Mouse (Mus musculus) activated CD4-positive, CD25-positive, alpha-beta regulatory T cell, adult 4 months (primary cell): ENCODE measurements around the gene Smchd1. TPM values are rescaled to one million over a fixed set of nuclear protein-coding genes. Genes with fewer than 3 reads are reported as not detected.

Experiments
- ATAC-seq: one replicate; pipeline ENCODE4 v1.8.0; 2017
- polyA plus RNA-seq, 2 experiments: library from polyadenylated mRNA; unstranded; fragments of 100-300 nt; shearing (Covaris generic); gene quantifications; one replicate each; pipeline ENCODE4 v1.2.1; 2017

The Smchd1 gene
- polyA plus RNA-seq: 10 to 100 TPM; 77.1 to 98.8 TPM

DNA sequence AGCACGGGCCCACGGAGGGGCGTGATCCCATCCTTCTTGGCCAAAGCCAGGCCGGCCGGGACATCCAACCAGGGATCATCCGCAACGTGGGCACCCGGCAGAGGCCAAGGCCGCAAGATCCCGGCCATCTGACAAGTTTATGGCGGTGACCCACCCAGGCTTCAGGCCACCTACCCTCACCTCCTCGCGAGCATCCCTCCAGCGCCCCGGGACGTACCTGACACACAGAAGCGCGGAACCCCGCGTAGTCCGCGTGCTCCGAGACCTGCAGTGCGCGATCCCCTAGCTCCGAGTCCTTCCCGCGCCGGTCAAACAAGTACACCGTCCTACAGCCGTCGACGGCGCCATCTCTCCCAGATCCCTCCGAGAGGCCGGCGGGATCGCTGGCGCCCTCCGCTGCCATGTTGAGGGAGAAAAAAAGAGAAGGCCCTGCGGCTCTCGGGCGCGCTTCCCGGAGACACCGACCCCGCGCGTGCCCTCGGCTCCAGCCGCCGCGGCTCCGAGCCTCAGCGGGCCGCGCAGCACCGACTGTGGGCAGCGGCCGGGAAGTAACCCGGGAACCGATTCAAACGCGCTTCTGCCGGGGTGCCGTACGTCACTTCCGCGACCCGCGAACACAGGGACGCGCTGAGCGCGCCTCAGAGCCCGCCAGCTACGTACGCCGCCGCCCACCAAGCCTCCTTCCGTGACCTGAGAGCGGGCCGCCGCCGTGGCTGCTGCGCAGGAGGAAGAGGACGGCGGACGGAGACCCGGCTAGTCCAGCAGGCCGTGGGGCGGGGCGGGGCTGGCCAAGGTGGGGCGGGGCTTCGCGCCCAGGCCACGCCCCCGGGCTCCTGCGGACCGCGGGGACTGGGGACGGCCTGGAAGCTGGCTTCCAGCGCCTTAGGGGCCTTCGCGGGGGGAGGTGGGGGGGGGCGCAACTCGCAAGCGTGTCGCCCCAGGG, at the start of gene Smchd1:
TSS of gene Smchd1 (minus strand) at position 582 of the 943 bp plus-strand sequence.
- peak; percentile 77 for ATAC-seq

DNA sequence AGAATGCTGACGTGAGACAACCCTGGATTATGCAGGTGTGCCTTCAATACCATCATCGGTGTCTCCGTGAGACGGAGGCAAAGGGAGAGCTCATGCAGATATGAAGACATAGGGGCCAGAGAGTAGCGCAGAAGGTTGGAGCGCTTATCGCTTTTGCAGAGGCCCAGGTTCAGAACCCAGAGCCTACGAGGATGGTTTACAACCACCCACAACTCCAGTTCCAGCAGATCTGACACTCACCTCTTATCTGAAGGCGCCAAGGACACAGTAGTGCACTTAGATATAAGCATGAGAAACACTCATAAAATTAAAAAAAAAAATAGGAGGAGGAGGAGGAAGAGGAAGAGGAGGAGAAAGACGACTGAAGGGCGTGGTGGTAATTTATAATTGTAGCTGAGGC, 35.2 kb upstream of the Smchd1 start:
- no peak for ATAC-seq

DNA sequence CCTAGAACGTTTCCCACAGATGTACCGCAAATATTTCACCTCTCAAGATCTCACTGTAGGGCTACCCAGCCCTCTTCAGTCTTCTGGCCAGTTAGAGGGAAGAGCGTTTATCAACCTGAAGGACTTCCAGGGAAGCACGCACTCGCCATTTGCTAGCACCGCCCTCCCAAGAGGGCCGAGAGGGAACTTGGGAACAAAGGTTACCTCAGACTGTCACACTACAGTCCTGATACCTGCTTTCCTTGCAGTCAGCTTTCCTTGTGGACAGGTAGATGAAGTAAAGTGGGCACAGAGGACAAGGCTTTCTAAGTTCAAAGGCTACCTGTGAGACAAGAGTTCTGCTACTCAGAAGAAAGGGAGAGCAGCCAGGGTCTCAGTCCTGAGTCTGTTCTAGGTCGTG, 31.7 kb upstream of the Smchd1 start:
- ATAC-seq: no peak

DNA sequence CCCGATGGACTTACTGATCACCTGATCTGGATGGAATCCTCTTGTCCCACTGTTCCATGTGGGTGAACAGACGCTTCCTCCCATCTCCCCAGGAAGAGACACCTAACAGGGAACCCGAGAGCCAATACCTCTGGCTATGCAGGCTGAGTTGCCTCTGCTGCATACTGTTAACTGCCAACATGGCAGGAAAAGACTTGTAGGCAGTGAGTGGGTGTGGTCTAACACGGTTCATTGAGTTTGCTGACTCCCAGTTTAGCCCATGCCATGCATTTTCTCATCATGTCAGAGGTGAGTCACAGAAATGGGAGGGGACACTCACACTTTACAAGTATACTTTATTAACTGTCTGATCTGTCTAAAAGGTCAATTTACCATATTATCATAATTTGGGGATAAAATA, 20.6 kb upstream of the Smchd1 start:
- no peak for ATAC-seq

DNA sequence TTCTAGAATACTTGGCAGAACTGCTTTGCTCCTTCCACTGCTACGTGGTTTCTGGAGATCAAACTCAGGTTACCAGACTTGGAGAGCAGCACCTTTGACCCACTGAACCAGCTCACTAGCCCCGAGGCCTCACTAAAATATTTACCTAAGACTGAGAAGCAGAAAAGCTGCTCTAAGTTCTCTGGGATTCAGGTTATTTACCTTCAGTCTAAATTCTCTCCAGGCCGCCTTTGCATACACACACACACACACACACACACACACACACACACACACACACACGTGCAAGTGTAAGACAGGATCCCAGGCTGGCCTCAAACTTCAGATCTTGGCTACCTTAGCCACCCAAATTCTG, 16.2 kb upstream of the Smchd1 start:
- no peak for ATAC-seq

DNA sequence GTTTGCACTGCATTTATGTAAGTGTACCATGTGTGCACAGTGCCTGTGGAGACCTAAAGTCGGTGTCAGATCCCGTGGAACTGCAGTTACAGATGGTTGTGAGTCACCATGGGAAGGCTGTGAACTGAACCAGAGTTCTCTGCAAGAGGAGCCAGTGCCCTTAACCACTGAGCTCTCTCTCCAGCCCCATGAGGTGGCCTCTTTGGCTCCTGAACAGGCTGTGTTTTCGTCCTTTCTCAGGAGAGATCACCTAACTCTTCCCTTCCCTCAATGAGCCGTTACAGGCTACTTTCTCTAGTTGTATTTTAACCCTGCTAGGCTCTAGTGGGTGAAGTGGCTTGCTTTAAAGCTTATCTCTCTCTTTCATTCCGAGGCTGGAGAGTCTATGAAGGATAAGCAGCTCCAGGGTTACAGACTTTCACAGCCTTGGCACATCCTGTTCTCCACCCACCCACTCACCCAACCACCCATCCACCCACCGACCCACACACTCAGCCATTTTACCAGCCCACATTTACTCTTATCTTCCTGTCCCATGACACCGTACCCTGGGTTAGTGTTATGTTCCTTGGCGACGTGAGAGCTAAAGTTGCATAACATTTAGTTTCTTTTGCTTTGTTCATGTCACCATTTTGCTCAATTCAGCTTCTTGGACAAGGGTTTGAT, 15.7 kb upstream of the Smchd1 start:
- ATAC-seq: peak; percentile 70

DNA sequence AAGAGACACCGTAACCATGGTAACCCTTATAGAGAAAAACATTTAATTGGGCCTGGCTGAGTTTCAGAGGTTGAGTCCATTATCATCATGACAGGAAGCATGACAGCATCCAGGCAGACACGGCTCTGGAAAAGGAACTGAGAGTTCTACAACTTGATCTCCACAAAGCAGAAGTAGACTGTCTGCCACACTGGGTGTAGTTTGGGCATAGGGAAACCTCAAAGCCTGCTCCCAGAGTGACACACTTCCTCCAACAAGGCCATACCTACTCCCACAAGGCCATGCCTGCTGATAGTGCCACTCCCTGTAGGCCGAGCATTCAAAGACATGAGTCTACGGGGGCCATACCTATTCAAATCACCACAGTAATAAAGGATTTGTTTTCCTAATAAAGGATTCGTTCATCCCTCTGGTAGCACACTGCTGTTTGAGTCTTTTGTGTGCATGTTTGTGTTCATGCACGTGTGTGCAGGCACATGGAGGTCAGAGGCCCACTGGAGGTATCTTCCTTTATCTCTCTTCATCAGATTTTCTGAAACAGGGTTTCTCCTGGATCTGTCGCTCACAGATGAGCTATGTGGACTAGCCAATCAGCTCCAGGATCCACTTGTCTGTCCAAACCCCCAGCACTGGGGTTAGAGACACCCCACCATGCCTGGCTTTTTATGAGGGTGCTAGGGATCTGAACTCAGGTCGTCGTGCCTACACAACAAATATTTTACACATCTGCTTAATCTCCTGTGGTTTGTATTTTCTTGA, 14.7 kb upstream of the Smchd1 start:
- ATAC-seq: no peak

DNA sequence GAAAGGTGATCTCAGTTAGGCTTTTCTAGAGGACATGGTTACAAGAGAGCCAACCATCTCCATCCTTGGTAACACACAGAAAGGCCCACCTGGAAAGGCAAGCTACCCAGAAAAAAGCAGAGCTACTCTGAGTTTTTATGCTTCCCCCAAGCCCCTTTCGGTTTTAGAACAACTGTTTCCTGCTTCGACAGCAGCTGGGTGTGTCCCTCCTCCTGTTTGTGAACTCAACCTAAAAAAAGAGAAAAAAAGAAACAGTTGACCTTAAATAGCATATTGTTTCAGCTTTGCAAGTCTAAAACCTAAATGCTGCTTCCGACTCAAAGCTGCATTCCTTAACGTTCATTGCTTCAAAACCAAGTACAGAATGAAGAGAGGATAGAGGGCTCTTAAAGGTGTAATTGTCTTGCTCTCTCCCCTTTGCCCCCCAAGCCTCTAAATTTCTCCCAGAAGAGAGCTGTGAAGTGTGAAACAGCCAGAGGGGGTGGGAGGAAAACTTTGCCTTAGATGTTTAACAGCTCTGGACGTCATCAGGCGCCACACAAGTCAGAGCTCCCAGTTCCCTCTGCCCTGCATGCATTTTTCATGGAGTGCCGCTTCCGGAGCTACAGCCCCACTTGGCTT, 11.2 kb upstream of the Smchd1 start:
- ATAC-seq: peak; percentile 62

DNA sequence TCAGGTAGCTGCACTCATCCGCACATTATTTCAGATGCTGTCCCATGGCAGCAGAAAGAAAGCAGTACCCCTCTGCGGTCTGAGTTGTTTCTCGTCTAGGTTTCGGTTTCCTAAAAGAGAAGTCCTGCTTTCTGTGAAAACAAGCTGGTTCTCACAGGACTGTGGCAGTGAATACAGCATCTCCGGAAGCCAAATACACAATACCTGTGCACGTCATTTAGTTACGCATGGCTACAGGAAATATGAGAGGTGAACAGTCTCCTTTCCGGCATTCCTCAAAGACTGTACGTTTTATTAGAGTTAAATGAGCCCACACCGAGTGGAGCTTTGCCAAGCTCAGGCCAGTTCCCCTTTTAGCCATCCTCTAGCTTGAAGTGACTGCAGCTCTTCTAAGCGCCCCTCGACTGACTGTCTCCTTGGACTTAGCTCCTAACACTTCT, 10.7 kb upstream of the Smchd1 start:
- peak; percentile 85 for ATAC-seq

DNA sequence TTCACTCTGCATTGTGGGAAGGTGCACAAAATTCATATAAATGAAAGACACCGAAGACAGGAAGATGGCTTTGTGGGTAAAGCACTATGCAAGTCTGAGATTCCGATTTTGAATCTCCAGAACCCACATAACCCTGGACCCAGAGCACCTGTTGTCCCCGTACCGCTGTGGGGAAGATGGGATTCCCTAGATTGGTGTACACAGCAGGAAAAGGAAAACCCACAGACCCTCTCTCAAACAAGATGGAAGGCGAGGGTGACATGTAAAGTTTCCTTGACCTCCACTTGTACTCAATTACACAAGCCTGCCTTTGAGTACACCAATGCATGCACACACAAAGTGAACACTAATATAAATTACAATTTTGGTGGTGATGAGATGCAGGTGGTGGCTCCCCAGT, 9.6 kb upstream of the Smchd1 start:
- ATAC-seq: no peak

DNA sequence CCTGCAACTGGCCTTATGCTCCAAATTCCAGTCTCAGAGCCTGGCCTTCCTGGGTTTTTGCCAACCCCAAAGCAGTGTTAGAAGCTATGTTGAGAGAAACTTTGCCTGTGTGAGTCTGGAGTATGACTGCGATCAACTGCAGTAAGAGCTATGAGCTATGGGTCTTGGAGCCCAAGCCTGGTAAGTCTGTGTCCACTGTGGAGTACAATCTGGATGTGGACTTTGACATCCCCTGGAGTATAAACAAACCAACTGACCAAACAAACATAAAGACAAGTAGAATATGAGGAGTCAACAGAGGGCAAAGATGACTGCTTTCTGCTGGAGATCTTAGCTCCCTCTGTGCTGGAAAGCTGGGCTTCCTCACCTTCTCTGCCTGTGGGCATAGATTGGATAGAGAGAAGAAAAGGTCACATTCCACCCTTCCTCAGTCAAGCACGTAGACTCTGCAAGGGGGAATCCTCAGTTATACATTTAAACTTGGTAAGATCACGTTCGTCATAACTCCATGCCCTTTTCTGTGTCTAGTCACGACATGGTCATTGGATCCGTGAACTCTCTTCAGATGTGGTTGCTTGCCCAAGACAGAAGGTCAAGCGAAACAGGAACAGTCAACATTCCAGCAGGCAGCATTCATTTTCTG, 8.4 kb upstream of the Smchd1 start:
- ATAC-seq: no peak

DNA sequence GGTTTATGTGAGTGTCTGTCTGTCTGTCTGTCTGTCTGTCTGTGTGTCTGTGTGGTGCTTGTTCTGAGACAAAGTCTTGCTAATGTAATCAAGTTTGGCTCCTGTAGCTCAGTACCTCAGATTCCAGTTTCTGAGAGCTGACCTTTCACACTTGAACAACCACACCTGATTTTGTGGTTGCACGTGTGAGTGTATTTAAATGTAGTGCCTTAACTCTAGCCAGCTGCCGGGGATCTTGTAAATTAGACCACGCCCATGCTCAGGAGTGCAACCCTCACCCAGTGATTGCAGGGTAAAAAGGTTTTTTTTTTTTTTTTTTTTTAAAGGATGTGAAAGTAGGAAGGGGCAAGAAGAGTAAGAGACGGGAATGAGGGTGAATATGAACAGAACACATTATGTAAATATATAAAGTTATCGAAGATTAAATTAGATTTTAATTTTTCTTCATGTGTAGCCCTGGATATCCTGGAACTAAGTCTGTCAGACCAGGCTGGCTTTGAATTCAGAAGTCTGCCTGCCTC, 4.3 kb upstream of the Smchd1 start:
- peak; percentile 43 for ATAC-seq

DNA sequence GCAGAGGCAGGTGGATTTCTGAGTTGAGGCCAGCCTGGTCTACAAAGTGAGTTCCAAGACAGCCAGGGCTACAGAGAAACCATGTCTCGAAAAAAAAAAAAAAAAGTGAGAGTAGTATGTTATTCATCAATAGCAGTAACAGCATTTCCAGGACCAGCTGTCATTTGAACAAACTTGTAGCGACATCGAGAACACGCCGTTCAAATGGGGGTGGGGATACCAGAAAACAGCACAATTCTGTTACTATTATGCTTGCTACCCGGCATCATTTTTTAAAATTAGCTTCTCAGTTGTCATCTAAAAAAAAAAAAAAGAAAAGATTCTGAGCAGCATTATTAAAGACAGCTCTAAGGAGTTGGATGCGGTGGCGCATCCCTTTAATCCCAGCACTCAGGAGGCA, 2.3 kb upstream of the Smchd1 start:
- ATAC-seq: no peak

DNA sequence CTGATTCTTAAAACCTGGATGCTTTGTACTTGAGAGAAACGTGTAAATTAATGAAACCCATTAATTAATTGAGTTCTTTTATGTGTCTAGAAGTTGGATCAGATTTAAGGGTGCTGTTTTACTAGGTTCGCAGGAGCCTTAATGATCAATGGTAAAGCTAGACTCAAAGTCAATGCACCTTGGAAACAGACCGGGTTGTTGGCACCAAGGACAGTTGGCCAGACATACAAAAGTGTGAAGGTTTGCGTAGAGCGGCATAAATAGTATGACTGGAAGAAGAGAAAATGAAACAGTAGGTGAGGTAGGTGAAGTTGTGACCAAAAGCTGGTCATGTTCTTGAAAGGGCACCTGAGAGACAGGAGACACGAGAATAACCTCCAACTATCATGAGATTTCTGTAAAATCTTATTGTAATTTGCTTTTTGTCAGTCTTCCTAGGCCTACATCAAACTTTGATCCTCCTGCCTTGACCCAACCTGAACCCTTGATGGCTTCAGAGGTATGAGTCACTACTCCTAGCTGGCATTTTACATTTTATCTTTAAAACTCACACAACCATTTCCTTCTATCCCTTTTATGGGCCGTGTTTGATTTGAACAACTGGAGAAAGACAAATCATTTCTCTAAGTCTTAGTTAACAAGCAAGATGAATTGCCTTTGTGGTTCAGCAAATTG, 1.3 kb upstream of the Smchd1 start:
- ATAC-seq: no peak

DNA sequence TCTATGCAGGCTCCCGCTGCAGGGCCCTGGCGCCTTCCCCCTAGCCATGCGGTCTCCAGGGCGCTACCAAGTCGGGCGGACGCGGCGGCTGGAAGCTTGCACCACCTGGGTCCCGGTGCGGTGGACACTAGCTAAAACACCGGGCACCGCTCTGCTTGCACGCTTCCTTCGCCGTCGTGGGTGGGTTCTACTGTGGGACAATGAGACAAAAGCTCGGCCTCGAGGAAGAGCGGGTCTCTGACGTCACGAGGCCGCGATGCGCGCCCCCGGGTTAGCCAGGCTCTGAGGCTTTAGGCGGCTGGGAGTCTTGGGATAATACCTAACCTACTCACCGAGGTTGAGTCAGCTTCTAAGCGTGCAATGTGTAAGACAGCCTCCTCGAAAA, 554 bp upstream of the Smchd1 start:
- ATAC-seq: peak; percentile 24

DNA sequence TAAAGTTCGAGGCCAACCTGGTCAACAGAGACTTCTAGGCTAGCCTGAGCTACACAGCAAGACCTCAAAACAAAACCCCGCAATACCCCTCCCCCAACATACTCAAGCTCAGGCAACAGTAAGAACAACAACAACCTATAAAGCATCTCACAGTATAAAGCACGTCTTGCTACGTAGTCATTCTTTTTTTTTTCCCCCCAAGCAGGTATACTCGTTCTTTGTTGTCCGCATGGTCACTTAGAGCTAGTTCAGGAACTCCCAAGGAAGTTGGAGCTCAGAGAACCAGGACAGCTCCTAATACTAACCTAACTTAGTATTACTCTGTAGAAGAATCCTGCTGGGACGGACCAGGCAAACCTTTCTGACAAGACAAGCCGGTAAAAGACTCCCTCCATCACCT, 1.0 kb downstream of the Smchd1 start:
- ATAC-seq: no peak

DNA sequence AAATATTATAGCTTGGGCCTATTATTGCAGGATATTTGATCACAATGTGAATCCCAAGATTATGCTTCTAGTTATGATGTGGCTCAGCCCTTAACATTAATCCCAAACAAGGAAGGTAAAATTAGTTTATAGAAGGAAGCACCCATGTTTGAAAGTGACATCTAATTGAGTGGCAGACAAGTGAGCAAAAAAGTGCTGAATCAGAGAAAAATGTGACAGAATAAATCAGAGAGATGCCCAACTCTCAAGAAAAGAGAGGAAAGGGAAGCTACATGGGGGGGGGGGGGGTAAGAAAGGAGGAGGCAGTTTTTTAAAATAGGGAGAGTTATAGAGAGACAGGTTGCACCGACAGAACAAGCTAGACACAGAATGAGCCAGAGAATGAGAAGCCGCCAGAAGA, 3.9 kb downstream of the Smchd1 start:
- ATAC-seq: no peak

DNA sequence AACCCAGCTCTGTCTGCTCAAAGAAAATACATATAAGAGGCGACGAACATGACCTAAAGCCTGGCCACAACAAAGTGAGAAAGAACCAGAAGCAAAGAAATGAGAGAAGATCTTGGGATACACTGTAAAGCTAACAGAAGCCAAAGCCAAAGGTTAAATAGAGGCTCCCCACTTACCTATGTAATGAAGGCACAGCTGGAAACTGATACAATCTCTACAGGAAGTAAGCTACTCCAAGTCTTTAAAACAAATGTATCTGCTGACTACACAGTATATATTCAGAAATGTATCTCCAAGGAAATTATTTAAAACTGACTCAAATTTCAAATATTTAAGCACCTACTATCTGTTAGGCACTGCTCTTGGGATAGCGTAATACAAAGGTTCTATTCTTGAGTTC, 14.8 kb downstream of the Smchd1 start:
- ATAC-seq: peak; percentile 47

DNA sequence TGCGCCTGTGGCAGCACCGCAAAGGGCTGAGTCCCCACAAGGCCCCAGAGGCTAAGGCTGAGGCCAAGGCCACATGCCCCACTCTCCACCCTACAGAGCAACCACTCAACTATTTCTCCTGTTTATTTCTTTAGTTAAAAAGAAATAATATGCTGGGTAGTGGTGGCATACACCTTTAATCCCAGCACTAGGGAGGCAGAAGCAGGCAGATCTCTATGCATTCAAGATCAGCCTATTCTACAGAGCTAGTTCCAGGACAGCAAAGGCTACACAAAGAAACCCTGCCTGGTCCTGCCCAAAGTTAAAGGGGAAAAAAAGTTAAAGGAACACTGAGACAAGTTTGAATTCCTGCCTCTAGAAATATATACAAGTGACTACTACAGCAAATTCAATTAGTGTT, 15.3 kb downstream of the Smchd1 start, which contains the start of gene Gm4707:
TSS of gene Gm4707 (minus strand) at position 101 of the 400 bp plus-strand sequence.
- no peak for ATAC-seq

DNA sequence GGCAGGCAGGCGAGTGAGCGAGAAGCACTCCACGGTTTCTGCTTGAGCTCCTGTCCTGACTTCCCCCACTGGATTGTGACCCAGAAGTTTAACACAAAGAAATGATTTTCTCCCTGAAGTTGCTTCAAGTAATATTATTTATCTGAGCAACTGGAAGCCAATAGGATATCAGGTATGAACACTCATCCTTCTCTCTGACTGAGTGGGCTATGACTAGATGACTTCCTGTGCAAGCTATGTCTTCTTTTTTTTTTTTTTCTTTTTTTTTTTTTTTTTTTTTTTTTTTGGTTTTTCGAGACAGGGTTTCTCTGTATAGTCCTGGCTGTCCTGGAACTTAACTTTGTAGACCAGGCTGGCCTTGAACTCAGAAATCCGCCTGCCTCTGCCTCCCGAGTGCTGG, 17.8 kb downstream of the Smchd1 start:
- peak; percentile 55 for ATAC-seq

DNA sequence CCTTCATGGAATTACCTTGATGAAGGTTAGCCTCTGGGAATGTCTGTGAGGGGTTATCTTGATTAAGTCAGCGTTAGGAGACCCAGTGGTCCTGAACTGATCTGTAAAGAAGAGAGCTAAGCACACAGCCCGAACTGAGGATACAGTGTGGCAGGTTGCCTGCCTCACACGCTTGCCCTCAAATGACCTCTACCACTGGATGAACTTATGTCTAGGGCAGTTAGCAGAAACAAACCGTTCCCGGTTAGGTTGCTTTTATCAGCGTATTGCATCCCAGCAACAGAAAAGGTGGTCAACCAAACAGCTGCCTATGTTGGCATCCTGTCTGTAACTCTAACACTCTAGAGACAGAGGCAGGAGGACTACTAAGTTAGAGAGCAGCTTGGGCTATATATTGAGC, 30.0 kb downstream of the Smchd1 start:
- no peak for ATAC-seq
